Mouse (Mus musculus) kidney, embryonic 14.5 days (tissue): ENCODE measurements at regions not wholly inside any gene's neighbourhood (a gene's known extent, or its start where the extent isn't known, plus 50 kb on each side); places are given as distances from the start of the nearest gene placed in this dataset.

Experiments used
- ATAC-seq: fragments of 200-750 bp; cut with Nextera tagmentation; 2 replicates; pipeline ENCODE4 v1.8.0; 2017; ENCODE audit warnings: moderate number of reproducible peaks, mild to moderate bottlenecking, moderate TSS enrichment, moderate library complexity; ENCODE audit not compliant: low FRiP score, low TSS enrichment
- H3K27ac ChIP-seq: fragments of 300-500 bp; sonication (generic); 2 replicates; pipeline ENCODE4 v1.5.1; 2014; ENCODE audit warnings: low read depth, mild to moderate bottlenecking, low read length, moderate library complexity, mixed read lengths
- H3K27me3 ChIP-seq: fragments of 300-500 bp; sonication (generic); 2 replicates; pipeline ENCODE4 v1.6.1; 2014; ENCODE audit warnings: mild to moderate bottlenecking, low read length; ENCODE audit not compliant: control insufficient read depth, insufficient read depth
- H3K36me3 ChIP-seq: fragments of 300-500 bp; sonication (generic); 2 replicates; pipeline ENCODE4 v1.6.1; 2014; ENCODE audit warnings: low read length, mixed read lengths; ENCODE audit not compliant: control insufficient read depth, insufficient read depth
- H3K4me1 ChIP-seq: fragments of 300-500 bp; sonication (generic); 2 replicates; pipeline ENCODE4 v1.6.1; 2014; ENCODE audit warnings: low read length, mixed read lengths; ENCODE audit not compliant: control insufficient read depth, insufficient read depth
- H3K4me2 ChIP-seq: fragments of 300-500 bp; sonication (generic); replicated peaks from 2 replicates; pipeline ENCODE4 v1.6.1; 2014; ENCODE audit warnings: low read depth, mild to moderate bottlenecking, low read length
- H3K4me3 ChIP-seq: fragments of 300-500 bp; sonication (generic); 2 replicates; pipeline ENCODE4 v1.5.1; 2014; ENCODE audit warnings: mild to moderate bottlenecking, low read length
- H3K9ac ChIP-seq: fragments of 300-500 bp; sonication (generic); 2 replicates; pipeline ENCODE4 v1.6.1; 2014; ENCODE audit warnings: low read depth, mild to moderate bottlenecking, low read length, moderate library complexity
- H3K9me3 ChIP-seq: fragments of 300-500 bp; sonication (generic); 2 replicates; pipeline ENCODE4 v1.6.1; 2016; ENCODE audit warnings: low read length; ENCODE audit not compliant: control insufficient read depth
- WGBS: fragments of 180-500 bp; shearing (Covaris S2); extraction: QIAGEN DNeasy Blood & Tissue Kit; methylation state at CpG from one replicate; pipeline ENCODE4 v1.1.7; 2014; 5-methylcytosine and 5-hydroxymethylcytosine counted together

DNA sequence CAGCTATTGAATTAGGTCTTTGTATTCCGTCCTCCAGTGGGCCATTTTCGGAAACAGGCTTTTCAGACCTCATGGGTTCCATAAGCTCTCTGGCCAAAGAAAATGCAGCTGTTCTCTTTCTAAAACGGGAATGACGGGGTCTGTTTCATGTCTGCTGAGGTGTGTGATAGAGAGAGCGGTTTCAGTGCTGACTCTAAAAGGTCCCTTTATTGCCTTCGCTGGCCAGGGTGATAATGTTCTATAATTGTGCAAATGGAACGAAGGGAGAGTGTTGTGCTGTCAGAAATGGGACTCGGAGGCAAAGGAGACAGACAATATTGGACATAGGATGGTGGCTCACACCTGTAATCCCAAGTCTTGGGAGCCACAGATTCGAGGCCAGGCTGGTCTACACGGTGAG, 53.5 kb upstream of the Osbpl8 start:
- Histone ChIP-seq H3K4me3 (no peak overlapping the region), H3K27me3 (no peaks in the 10 kb centered on the region), H3K4me2 (no peak overlapping the region), H3K4me1 (no peaks in the 10 kb centered on the region), H3K9me3 (no peaks in the 10 kb centered on the region), H3K36me3 (no peaks in the 10 kb centered on the region), H3K9ac (no peak overlapping the region), H3K27ac (no peak overlapping the region)
- 78% methylated on average over 10 of the region's 10 CpGs for WGBS
- no peak for ATAC-seq

DNA sequence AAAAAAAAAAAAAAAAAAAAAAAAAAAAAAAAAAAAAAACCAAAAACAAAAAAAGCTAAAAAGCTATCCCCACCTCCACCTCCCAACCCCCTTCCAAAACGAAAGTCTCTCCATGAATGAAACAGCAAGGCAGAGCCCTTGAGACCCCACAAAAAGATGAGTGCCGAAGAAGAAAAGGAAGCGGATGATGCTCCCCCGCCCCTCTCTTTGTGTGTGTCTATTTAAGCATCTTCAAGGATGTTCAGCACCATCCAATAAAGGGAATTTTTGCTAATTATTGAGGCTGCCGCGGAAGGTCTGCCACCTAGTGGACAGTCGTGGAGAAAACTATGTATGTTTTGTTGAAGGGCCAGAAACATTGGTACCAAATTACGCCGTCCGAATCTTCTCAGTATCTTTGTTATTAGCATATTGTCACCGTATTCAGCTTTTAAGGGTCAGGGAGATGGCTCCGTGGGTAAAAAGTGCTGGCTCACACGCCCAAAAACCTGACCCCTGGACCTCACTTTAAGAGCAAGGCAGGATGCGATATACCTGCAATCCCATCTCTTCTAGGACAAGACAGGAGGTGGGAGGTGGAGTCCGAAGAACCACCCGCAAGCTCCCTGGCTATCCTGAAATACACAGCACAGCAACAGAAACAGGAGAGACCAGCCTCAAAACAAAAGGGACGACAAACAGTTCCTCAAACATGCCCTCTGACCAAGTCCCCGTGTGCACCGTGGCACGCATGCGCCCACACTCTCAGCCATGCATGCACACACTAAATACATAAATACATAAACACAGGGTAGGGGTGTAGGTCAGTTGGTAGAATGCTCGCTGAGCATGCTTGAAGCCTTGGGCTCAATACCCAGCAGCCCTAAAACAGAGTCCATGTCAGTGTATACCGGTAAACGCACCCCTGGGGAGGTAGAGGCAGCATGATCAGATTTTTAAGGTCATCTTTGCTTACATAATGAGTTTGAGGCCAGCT, 55.6 kb upstream of the Osbpl8 start:
- no peak overlapping the region for H3K4me3 ChIP-seq
- H3K4me1 ChIP-seq: no peaks in the 10 kb centered on the region
- H3K9ac ChIP-seq: no peak overlapping the region
- peak; percentile 39 for ATAC-seq
- no peak overlapping the region for H3K4me2 ChIP-seq
- H3K27me3 ChIP-seq: no peaks in the 10 kb centered on the region
- WGBS: 50% methylated on average over 24 of the region's 24 CpGs
- no peaks in the 10 kb centered on the region for H3K36me3 ChIP-seq
- H3K27ac ChIP-seq: no peak overlapping the region
- no peaks in the 10 kb centered on the region for H3K9me3 ChIP-seq

- Histone ChIP-seq H3K9ac (no peak overlapping the region), H3K4me1 (no peaks in the 10 kb centered on the region), H3K36me3 (no peaks in the 10 kb centered on the region), H3K4me2 (no peak overlapping the region), H3K27me3 (no peaks in the 10 kb centered on the region), H3K4me3 (no peak overlapping the region), H3K27ac (no peak overlapping the region), H3K9me3 (no peaks in the 10 kb centered on the region)
- ATAC-seq: no peak
- 83% methylated on average over 5 of the region's 5 CpGs for WGBS
Measured at GRCm38 (mm10) chr10:111107852-111108251, 56.7 kb upstream of the Osbpl8 start.

DNA sequence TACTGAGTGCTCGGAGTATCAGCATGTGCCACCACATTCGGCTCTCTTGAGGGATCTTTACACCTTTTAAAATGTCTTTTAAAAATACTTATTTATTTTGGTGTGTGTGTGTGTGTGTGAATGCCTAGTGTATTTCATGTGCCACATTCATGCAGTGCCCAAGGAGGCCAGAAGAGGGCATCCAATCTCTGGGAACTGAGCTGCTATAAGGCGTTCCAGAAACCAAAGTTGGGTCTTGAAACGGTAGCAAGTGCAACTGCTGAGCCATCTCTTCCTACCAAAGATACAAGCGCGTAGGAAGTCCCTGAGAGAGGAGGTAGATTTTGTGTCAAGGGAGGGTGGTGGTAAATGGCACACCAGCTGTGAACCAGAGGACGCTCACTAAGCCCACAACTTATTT, 57.2 kb upstream of the Osbpl8 start:
- Histone ChIP-seq H3K9me3 (no peaks in the 10 kb centered on the region), H3K4me3 (no peak overlapping the region), H3K4me1 (no peaks in the 10 kb centered on the region), H3K36me3 (no peaks in the 10 kb centered on the region), H3K9ac (no peak overlapping the region), H3K27me3 (no peaks in the 10 kb centered on the region), H3K27ac (no peak overlapping the region), H3K4me2 (no peak overlapping the region)
- ATAC-seq: no peak
- WGBS: 77% methylated on average over 7 of the region's 7 CpGs

DNA sequence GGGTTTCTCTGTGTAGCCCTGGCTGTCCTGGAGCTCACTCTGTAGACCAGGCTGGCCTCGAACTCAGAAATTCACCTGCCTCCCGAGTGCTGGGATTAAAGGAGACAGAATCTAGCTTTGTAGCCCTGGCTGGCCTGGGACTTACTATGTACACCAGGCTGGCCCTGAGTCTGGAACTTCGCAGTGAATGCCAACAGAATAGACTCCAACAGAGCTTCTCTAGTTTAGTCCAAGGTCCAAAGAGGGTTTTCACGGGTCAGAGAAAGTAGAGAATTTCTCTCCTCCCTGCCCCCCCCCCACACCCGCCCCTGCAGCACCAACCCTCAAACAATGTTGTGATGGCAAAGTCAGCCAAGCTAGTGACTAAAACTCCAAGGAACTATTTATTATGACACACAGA, 58.1 kb upstream of the Osbpl8 start:
- WGBS: 75% methylated on average over 5 of the region's 5 CpGs
- H3K27ac ChIP-seq: no peak overlapping the region
- no peak overlapping the region for H3K4me3 ChIP-seq
- no peak overlapping the region for H3K4me2 ChIP-seq
- no peak overlapping the region for H3K9ac ChIP-seq
- no peaks in the 10 kb centered on the region for H3K9me3 ChIP-seq
- H3K4me1 ChIP-seq: no peaks in the 10 kb centered on the region
- H3K27me3 ChIP-seq: no peaks in the 10 kb centered on the region
- ATAC-seq: no peak
- no peaks in the 10 kb centered on the region for H3K36me3 ChIP-seq

DNA sequence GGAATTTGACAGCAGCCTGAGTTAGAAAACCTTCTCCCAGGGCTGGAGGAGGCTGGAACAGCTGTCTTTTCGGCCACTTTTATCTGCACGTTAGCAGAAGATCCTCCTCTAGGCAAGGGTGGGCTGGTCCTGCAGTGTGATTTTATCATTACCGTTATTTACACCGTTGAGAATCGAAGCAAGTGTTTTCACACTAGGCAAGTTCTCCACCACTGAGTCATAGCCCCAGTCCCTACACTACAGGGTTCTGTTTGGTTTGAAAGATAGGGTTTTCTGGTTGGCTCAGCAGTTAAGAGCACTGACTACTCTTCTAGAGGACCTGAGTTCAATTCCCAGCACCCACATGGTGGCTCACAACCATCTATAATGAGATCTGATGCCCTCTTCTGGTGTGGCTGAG, 58.9 kb upstream of the Osbpl8 start:
- Histone ChIP-seq H3K4me1 (no peaks in the 10 kb centered on the region), H3K27me3 (no peaks in the 10 kb centered on the region), H3K27ac (no peak overlapping the region), H3K36me3 (no peaks in the 10 kb centered on the region), H3K4me2 (no peak overlapping the region), H3K4me3 (no peak overlapping the region), H3K9ac (no peak overlapping the region), H3K9me3 (no peaks in the 10 kb centered on the region)
- 87% methylated on average over 5 of the region's 5 CpGs for WGBS
- no peak for ATAC-seq

- no peaks in the 10 kb centered on the region for H3K27me3 ChIP-seq
- 0 out of 2 replicates have a peak, but pooled peaks cover 4% of the 10 kb centered on the region for H3K4me1 ChIP-seq
- no peak overlapping the region for H3K4me3 ChIP-seq
- no peaks in the 10 kb centered on the region for H3K9me3 ChIP-seq
- H3K4me2 ChIP-seq: no peak overlapping the region
- H3K9ac ChIP-seq: no peak overlapping the region
- H3K27ac ChIP-seq: no peak overlapping the region
- no peak for ATAC-seq
- WGBS: 71% methylated on average over 5 of the region's 5 CpGs
- no peaks in the 10 kb centered on the region for H3K36me3 ChIP-seq
Measured at GRCm38 (mm10) chr10:111103512-111103911, 61.0 kb upstream of the Osbpl8 start.

- no peaks in the 10 kb centered on the region for H3K27me3 ChIP-seq
- no peaks in the 10 kb centered on the region for H3K36me3 ChIP-seq
- 79% methylated on average over 14 of the region's 14 CpGs for WGBS
- no peak overlapping the region for H3K27ac ChIP-seq
- no peak; the same call in 1 of the 2 replicates for ATAC-seq
- H3K4me3 ChIP-seq: no peak overlapping the region
- no peak overlapping the region for H3K4me2 ChIP-seq
- no peak overlapping the region for H3K9ac ChIP-seq
- 0 out of 2 replicates have a peak, but pooled peaks cover 4% of the 10 kb centered on the region for H3K4me1 ChIP-seq
- H3K9me3 ChIP-seq: no peaks in the 10 kb centered on the region
Measured at GRCm38 (mm10) chr10:111103086-111103485, 61.5 kb upstream of the Osbpl8 start.

DNA sequence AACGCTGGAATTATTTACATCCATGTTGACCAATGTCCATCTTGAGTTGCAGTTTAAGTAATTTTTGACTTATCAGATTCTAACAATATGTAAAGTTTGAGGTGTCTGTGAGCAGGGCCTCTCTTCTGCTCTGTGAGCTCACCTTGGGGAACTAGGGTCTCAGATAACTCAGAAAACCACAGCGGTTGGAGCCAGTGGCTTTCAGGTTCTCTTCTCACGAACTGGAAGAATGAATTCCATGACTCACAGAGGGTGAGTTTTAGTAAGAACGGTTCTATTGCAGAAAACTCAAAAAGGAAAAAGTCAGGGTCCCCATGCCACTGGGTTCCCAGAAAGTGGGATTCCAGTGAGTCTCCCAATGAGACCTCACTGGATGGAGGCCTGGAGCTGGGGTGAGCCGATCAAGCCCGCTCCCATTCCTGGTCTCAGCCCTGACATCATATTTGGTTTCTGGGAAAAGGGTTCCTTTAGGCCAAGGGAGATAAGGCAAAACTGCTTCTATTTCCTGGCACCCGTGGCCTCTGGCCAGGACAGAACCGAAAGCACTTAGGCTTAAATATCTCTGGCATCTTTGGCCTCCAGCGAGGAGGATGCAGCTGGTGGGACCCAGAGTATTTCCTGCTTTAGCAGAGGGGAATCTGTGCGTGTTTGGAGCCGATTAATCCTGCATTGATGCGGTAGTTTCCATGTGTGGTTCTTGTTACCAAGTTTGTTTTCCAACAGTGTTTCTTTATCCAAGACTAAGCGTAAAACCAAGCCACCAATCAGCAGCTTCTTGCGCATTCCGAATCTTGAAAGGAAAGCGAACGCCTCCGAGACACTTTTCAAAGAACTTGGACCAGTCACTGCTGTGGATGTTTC, 62.4 kb upstream of the Osbpl8 start:
- H3K4me2 ChIP-seq: no peak overlapping the region
- H3K9me3 ChIP-seq: no peaks in the 10 kb centered on the region
- no peaks in the 10 kb centered on the region for H3K36me3 ChIP-seq
- WGBS: 78% methylated on average over 18 of the region's 18 CpGs
- no peak overlapping the region for H3K9ac ChIP-seq
- no peaks in the 10 kb centered on the region for H3K27me3 ChIP-seq
- no peak overlapping the region for H3K27ac ChIP-seq
- ATAC-seq: no peak
- H3K4me3 ChIP-seq: no peak overlapping the region
- 0 out of 2 replicates have a peak, but pooled peaks cover 4% of the 10 kb centered on the region for H3K4me1 ChIP-seq
